Mouse (Mus musculus): Measurements from ENCODE around the gene Gatm. TPM values are rescaled to one million over a fixed set of nuclear protein-coding genes. Genes with fewer than 3 reads are reported as not detected.

The Gatm gene
- polyA plus RNA-seq, 1 experiment from 2014 or later = 16.9 TPM

DNA sequence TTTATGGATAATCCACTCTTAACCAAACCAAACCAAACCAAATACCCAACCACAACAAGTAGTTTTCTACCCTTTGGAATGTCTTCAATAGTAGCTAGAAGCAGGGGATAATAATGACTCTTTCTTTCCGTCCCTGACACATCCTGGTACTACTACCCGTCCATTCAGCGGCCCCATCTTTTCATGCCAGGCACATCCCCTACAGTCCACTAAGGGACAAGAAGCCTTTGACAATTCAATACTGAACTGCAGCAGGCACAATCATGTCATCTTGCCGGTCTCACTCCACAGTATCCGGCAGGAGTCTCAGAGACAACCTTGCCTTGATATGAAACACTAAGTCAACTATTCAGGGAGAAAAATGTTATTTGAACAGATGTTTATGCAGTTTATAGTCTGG is 5.3 kb downstream of the Gatm start:
- Histone ChIP-seq H3K4me1 (no peaks in the 10 kb centered on the region), H3K27ac (no peak overlapping the region), H3K27me3 (peaks cover 8% of the 10 kb centered on the region), H3K9me3 (no peaks in the 10 kb centered on the region), H3K36me3 (no peaks in the 10 kb centered on the region), H3K9ac (no peak overlapping the region), H3K4me3 (no peak overlapping the region), H3K4me2 (replicated peaks) (no peak overlapping the region)
- 80% methylated on average over 5 of the region's 5 CpGs for WGBS
- no peak for ATAC-seq (ENCODE audit: insufficient number of reproducible peaks, insufficient read depth, low FRiP score, low TSS enrichment)

DNA sequence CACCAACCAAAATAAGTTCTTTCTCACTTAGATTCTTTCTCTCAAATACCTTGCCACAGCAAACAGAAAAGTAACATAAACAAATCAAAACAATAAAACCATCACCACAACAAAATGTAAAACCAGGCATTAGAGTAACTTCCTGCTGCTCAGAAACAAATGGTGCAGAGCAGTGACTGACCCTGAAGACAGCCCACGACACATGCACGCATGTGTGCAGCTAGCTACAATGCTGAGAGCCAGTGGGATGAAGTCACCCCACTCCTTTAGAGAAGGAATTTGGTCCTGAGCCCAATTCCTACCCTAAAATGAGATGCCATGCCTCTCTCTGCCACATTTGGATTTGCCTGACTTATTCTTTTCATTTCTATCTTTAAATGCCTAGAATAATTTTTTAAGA is 9.7 kb downstream of the Gatm start:
- Histone ChIP-seq H3K9ac (no peak overlapping the region), H3K36me3 (no peaks in the 10 kb centered on the region), H3K27ac (no peak overlapping the region), H3K4me2 (replicated peaks) (no peak overlapping the region), H3K27me3 (no peaks in the 10 kb centered on the region), H3K4me3 (no peak overlapping the region), H3K9me3 (no peaks in the 10 kb centered on the region), H3K4me1 (no peaks in the 10 kb centered on the region)
- 79% methylated on average over 2 of the region's 2 CpGs for WGBS
- no peak for ATAC-seq (ENCODE audit: insufficient number of reproducible peaks, insufficient read depth, low FRiP score, low TSS enrichment)

DNA sequence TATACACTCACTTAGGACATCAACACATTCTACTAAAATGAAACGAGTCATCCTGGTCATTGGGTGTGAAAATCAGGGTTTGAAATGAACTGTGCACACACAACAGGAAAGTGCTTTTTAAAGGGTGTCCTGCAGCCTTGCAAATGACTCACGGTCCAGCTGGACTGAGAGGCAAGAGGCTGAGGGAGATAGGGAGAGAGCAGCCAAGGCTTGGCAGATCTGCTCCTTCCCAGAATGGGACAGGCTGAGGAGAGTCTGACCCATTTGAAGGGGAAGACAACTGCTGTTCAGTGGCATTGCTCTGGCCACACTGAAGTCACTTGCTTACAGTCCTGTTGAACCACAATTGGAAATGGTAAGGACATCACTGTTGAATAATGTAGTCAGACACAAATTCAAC is 11.4 kb downstream of the Gatm start:
- Histone ChIP-seq H3K36me3 (no peaks in the 10 kb centered on the region), H3K4me2 (replicated peaks) (no peak overlapping the region), H3K4me3 (no peak overlapping the region), H3K4me1 (no peaks in the 10 kb centered on the region), H3K27me3 (no peaks in the 10 kb centered on the region), H3K9me3 (no peaks in the 10 kb centered on the region), H3K27ac (no peak overlapping the region), H3K9ac (no peak overlapping the region)
- no peak for ATAC-seq (ENCODE audit: insufficient number of reproducible peaks, insufficient read depth, low FRiP score, low TSS enrichment)
- WGBS = 85% methylated on average over 2 of the region's 2 CpGs

DNA sequence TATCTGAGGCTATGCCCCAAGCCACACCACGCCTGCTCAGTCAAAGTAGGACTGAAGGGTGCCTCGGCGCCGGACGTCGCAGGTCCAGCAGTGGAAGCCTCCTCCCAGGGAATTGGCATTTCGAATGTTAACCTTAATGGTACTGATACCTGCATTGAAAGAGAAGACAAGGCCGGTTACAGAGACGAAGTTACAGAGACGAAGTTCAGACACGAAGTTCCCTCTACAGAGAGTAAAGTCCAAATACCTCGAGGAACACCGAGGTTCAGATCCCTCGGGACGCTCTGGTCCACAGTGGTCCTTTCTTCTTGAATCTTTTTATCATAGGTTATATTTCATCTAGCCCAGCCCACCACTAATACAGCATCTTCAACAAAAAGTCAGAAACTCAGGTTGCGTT is 15.6 kb downstream of the Gatm start:
- Histone ChIP-seq H3K9me3 (no peaks in the 10 kb centered on the region), H3K27ac (no peak overlapping the region), H3K4me2 (replicated peaks) (no peak overlapping the region), H3K4me3 (no peak overlapping the region), H3K27me3 (no peaks in the 10 kb centered on the region), H3K36me3 (no peaks in the 10 kb centered on the region), H3K9ac (no peak overlapping the region), H3K4me1 (no peaks in the 10 kb centered on the region)
- WGBS = 90% methylated on average over 16 of the region's 16 CpGs
- no peak for ATAC-seq (ENCODE audit: insufficient number of reproducible peaks, insufficient read depth, low FRiP score, low TSS enrichment)

DNA sequence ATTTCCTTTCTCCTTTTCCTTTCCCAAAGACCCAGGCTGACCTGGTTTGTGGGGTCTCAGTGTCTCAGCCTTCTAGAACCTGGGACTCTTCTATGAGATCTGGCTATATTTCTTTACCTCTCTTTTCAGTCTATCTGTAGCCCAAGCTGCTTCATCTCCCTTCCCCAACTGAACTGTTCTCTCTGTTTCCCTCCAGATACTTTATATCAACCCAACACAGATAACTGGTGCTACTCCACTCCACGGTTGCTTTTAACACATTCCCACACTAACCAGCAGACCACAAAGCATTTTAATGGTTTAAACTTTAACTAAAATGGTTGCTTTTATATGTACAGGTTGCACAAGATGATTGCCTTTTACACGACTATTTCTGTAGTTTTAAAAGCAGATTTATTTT is 19.9 kb downstream of the Gatm start:
- Histone ChIP-seq H3K27me3 (no peaks in the 10 kb centered on the region), H3K4me3 (no peak overlapping the region), H3K9me3 (no peaks in the 10 kb centered on the region), H3K27ac (no peak overlapping the region), H3K9ac (no peak overlapping the region), H3K36me3 (no peaks in the 10 kb centered on the region), H3K4me1 (no peaks in the 10 kb centered on the region), H3K4me2 (replicated peaks) (no peak overlapping the region)
- 70% methylated on average over 2 of the region's 2 CpGs for WGBS
- ATAC-seq (ENCODE audit: insufficient number of reproducible peaks, insufficient read depth, low FRiP score, low TSS enrichment) = no peak

DNA sequence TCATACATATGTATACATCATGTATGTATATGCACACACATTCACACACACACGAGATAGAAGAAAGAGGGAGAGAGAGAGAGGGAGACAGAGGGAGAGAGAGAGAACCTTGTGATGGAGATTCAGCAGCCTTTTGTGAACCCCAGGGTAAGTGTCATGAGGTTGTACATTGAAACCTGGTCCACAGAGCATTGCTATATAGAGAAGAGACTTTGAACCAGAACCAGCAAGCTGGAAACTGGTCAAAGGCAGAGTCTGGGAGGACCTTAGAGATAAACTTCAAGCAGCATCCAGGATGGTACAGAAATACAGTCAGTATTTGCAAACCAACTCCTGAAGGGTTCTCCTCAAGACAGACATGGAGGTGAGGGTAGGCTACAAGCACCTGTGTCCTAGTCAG is 20.8 kb downstream of the Gatm start:
- no peak overlapping the region for H3K4me2 ChIP-seq (replicated peaks)
- H3K9me3 ChIP-seq = no peaks in the 10 kb centered on the region
- WGBS = 85% methylated on average over 1 of the region's 1 CpGs
- no peak overlapping the region for H3K9ac ChIP-seq
- H3K36me3 ChIP-seq = no peaks in the 10 kb centered on the region
- no peaks in the 10 kb centered on the region for H3K27me3 ChIP-seq
- no peak overlapping the region for H3K27ac ChIP-seq
- H3K4me3 ChIP-seq = no peak overlapping the region
- no peaks in the 10 kb centered on the region for H3K4me1 ChIP-seq
- no peak for ATAC-seq (ENCODE audit: insufficient number of reproducible peaks, insufficient read depth, low FRiP score, low TSS enrichment)

DNA sequence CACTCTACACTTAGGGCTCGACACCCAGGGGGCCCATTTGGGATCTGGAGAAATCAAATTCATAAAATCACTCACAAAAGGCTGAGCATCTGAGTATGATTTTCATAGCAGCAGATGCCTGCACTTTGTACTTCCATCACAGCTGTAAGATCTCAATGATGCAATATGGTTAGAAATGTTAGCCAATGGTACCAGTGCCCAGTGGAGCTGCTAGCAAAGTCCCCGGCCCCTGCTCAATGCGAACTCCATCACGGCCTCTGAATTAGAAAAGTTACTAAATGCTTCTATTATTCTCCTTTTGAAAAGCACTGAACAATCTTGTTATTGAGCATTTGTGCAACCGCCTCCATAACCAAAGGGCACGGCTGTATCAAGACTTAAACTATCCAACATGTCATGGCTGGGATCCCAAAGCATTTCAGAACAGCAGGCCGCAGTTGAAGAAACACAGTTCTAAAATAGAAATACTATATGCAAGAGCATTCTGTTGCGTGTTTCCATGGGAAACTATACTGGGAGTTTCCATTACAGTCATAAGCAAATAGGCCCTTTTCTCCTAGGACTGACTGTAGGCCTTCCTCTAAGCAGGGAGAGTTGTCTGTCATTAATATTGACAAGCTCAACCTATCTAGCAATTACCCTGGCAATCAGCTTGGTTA is 23.1 kb downstream of the Gatm start:
- H3K9ac ChIP-seq = no peak overlapping the region
- H3K4me2 ChIP-seq (replicated peaks) = no peak overlapping the region
- H3K4me3 ChIP-seq = no peak overlapping the region
- H3K4me1 ChIP-seq = no peaks in the 10 kb centered on the region
- no peaks in the 10 kb centered on the region for H3K27me3 ChIP-seq
- H3K36me3 ChIP-seq = no peaks in the 10 kb centered on the region
- no peak for ATAC-seq (ENCODE audit: insufficient number of reproducible peaks, insufficient read depth, low FRiP score, low TSS enrichment)
- H3K27ac ChIP-seq = no peak overlapping the region
- 87% methylated on average over 8 of the region's 8 CpGs for WGBS
- no peaks in the 10 kb centered on the region for H3K9me3 ChIP-seq

DNA sequence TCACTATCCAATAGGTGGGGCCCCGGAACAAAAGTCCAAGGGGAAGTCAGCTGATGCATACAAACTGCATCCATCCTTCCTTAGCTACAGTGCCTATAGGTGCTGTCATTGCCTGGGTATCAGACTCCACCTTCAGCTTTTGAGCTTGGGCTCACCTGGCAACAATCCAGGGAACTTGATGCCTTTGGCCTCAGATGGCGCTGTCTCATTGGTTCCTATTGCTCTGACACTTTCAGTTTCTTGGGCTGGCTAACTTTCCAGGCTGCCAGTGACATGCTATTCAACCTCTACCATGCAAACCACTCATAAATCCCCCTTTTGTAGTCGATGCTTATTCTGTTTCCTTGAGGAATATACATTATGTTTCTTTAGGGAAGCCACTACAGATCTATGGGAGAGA is 24.8 kb downstream of the Gatm start:
- no peak overlapping the region for H3K27ac ChIP-seq
- ATAC-seq (ENCODE audit: insufficient number of reproducible peaks, insufficient read depth, low FRiP score, low TSS enrichment) = no peak
- no peaks in the 10 kb centered on the region for H3K36me3 ChIP-seq
- H3K4me2 ChIP-seq (replicated peaks) = no peak overlapping the region
- H3K9me3 ChIP-seq = no peaks in the 10 kb centered on the region
- no peaks in the 10 kb centered on the region for H3K4me1 ChIP-seq
- 68% methylated on average over 3 of the region's 3 CpGs for WGBS
- no peak overlapping the region for H3K9ac ChIP-seq
- H3K4me3 ChIP-seq = no peak overlapping the region
- no peaks in the 10 kb centered on the region for H3K27me3 ChIP-seq

DNA sequence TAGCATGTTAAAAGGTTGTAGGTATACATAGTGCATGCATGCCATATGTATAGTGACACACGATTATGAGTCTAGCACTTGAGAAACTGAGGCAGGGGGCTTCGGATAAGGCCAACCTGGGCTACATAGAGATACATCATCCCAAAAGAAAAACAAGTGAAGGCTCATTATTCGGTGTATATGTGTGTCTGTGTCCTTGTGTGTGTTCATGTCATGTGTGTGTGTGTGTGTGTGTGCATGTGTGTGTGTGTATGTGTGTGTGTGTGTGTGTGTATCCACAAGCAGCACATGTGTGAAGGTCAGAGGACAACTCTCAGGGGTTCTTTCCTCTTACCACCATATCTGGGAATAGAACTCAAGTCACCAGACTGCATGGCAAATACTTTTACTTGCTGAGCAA is 28.8 kb downstream of the Gatm start:
- Histone ChIP-seq H3K4me3 (no peak overlapping the region), H3K36me3 (no peaks in the 10 kb centered on the region), H3K27ac (no peak overlapping the region), H3K4me1 (no peaks in the 10 kb centered on the region), H3K9me3 (no peaks in the 10 kb centered on the region), H3K4me2 (replicated peaks) (no peak overlapping the region), H3K9ac (no peak overlapping the region), H3K27me3 (no peaks in the 10 kb centered on the region)
- WGBS = 92% methylated on average over 3 of the region's 3 CpGs
- no peak for ATAC-seq (ENCODE audit: insufficient number of reproducible peaks, insufficient read depth, low FRiP score, low TSS enrichment)

DNA sequence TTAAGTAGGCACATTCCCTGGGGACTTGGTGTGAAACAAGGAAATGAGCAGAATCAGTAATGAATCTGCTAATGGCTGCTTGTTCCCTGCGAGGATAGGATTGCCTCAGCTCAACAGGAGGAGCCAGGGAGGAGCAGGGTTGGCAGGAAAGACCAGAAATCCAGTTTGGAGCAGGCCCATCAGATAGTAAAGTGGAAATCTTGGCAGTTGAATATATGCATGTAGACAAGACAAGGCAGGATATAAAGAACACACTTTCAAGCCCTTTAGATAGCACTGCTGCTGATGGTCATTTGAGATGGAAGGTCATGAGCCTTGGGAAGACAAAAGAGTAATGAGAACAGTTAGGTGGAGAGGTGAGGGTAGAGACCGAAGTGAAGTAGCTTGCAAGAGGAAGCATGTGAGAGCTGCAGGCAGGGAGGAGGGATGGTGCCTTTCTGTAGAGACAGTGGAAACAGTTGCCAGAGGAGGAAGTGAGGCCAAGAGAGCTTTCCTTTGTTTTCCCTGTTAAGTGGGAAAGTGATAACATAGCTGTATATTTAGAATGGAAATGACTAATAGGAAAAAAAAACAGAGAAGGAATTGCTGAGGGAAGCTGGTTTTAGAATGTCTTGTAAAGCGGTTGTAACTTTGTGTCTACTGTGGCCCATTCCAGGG is 29.6 kb downstream of the Gatm start:
- Histone ChIP-seq H3K27me3 (no peaks in the 10 kb centered on the region), H3K4me1 (no peaks in the 10 kb centered on the region), H3K9me3 (no peaks in the 10 kb centered on the region), H3K4me3 (no peak overlapping the region), H3K4me2 (replicated peaks) (no peak overlapping the region), H3K36me3 (no peaks in the 10 kb centered on the region), H3K9ac (no peak overlapping the region), H3K27ac (peak overlapping the region; percentile 30; the same call in 1 of the 2 replicates)
- 64% methylated on average over 3 of the region's 3 CpGs for WGBS
- no peak for ATAC-seq (ENCODE audit: insufficient number of reproducible peaks, insufficient read depth, low FRiP score, low TSS enrichment)

DNA sequence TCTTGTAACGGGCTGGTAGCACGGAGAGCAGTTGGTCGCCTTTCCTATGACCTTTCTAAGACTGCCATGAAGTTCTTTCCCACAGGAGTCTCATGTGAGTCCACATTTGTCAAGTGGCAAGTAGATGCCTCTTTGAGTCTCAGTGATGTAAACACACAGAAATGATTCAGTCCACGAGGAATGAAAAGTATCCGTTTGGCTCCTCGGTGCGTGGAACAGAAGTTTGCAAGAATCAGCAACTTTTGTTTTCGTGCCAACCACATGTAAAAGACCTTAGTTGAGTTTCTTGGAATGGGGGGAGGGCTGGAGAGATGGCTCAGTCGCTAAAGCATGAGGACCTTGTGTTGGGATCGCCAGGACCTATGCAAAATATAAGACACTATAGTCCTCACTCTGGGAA is 30.7 kb downstream of the Gatm start:
- no peaks in the 10 kb centered on the region for H3K36me3 ChIP-seq
- no peak for ATAC-seq (ENCODE audit: insufficient number of reproducible peaks, insufficient read depth, low FRiP score, low TSS enrichment)
- WGBS = 72% methylated on average over 10 of the region's 10 CpGs

DNA sequence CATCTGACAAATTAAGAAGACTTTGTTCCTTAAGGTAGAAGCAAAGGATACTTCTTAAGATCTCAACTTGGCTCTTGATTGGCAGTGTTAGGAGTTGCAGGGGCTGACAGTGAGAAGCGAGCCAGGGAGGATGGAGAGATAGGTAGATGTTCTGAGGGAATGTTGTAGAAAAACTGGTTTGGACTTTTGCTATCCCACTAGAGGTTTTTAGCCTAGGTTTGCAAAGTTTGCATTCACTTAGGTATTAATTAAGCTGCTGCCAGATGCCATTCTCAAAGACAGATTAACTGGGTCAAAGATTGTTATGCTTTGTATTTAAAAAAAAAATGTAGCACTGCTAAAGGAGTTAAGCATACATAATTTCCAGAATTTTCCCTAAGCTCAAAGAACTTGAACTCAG is 33.8 kb downstream of the Gatm start:
- Histone ChIP-seq H3K9me3 (no peaks in the 10 kb centered on the region), H3K4me3 (no peak overlapping the region), H3K27me3 (no peaks in the 10 kb centered on the region), H3K4me2 (replicated peaks) (no peak overlapping the region), H3K9ac (no peak overlapping the region), H3K4me1 (no peaks in the 10 kb centered on the region), H3K36me3 (no peaks in the 10 kb centered on the region), H3K27ac (no peak overlapping the region)
- 61% methylated on average over 1 of the region's 1 CpGs for WGBS
- ATAC-seq (ENCODE audit: insufficient number of reproducible peaks, insufficient read depth, low FRiP score, low TSS enrichment) = no peak

More for the DNA sequence above, 30.7 kb downstream of the Gatm start:
- Histone ChIP-seq H3K4me2 (replicated peaks) (no peak overlapping the region), H3K4me1 (no peaks in the 10 kb centered on the region), H3K27ac (no peak overlapping the region), H3K4me3 (no peak overlapping the region), H3K27me3 (no peaks in the 10 kb centered on the region), H3K9ac (no peak overlapping the region), H3K9me3 (no peaks in the 10 kb centered on the region)

All from embryonic facial prominence, embryonic 12.5 days (tissue).